Mouse (Mus musculus): Measurements from ENCODE around the gene Eif2b3.

DNA sequence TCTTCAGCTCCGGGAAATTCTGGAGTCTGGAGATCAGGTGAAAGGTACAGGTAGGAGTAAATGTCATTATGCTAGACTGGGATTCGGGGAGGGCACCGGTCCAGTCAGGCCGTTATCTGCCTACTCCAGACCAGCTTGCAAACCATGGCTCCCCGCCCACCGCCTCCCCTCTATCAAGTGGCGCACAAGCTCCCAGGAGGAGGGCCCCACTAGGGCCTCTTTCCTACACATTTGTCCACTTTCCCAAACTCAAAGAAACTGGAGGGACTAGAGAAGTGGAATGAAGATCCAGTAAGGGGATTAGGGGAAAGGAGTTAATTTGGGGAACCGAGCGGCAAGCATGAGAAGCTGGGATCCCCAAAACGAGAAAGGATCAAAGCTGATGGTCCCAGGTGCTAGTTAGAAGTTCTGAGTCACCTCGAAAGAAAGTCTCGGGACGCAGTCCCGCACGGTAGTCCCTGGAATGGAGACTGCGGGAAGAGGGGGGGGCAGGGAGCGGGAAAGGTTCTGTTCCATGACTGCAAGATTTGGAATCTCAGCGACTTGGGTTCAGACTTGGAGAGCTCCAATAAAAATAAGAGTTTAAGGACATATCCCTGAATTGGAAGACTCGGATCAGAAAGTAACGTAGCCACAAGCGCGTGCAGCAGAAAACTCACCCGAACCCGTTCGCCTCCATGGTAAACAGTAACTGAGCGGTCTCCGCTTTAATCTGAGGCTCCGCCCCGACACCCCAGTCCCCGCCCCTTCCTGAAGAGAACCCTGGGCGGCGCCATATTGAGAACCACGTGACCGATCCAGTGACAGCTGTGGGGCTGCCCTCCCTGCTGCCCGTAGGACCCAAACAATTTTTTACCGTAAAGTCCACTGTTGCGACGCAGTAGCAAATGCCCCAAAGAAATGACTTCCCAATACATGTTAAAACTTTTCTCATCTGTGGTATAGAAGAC, 25.3 kb upstream of the Eif2b3 start, which contains the start of gene Urod:
- TF ChIP-seq CTCF (IDR thresholded peaks at IDR 0.05; ENCODE audit: control insufficient read depth, insufficient read depth, insufficient read length) (no peak), MAX (IDR thresholded peaks at IDR 0.05) (peak; percentile 91), CEBPB (IDR thresholded peaks at IDR 0.05; ENCODE audit: low read depth) (no peak), MYOD1 (IDR thresholded peaks at IDR 0.05; ENCODE audit: control insufficient read depth, insufficient read length, low read depth) (peak; percentile 83)
